Mouse (Mus musculus) stomach, postnatal 0 days (tissue): ENCODE results near the gene Wnk4.

Experiments
- CTCF ChIP-seq: IDR thresholded peaks from 2 replicates; pipeline ENCODE4 v1.5.1; 2016; ENCODE audit warnings: antibody characterized with exemption, low read depth, mild to moderate bottlenecking, moderate library complexity
- EP300 ChIP-seq: optimal IDR thresholded peaks from 2 replicates; pipeline ENCODE3; 2016; ENCODE audit warnings: antibody characterized with exemption

DNA sequence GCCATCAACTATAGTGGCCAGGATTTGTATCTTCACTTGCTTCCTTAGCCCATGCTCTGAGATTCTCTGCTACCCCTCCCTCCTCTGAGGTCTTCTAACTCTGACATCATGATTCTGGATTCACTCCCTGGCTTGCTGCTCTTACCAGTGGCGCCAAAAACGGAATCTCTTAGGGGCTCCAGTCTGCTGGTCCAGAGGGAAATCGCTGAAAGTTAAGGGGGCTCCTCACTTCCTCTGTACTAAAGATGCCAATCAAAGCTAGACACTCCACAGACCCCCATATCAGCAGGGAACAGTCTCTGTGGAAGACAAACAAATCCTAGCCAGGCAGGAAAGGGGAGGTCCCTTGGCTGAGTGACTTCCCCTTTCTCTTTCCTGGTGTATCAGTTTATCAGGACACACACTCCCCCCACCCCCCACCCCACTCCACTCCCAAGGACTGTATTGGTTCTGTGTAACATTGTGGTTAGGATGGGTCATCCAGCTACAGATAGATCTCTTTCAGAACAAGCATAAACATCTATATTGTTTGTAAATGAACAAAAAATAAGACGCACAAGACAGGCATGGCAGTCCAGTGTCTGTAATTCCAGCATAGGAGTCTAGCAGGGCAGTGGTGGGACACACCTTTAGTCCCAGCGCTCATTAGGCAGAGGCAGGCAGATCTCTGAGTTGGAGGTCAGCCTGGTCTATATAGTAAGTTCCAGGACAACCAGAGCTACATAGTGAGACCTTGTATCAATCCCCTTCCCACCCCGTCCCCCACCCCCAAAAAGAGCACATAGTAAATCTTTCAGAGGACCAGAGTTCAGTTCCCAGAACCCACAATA, 28.1 kb upstream of the Wnk4 start:
- TF ChIP-seq CTCF = no peak
- TF ChIP-seq EP300 = no peak
